Mouse (Mus musculus) kidney, postnatal 0 days (tissue): ENCODE results near the gene Togaram2. TPM values are rescaled to one million over a fixed set of nuclear protein-coding genes. Genes with fewer than 3 reads are reported as not detected.

Experiments
- ATAC-seq: fragments of 200-750 bp; cut with Nextera tagmentation; replicated peaks from 2 replicates; pipeline ENCODE4 v1.8.0; 2017; ENCODE audit warnings: low read depth, moderate number of reproducible peaks, moderate TSS enrichment, moderate library complexity; ENCODE audit not compliant: low FRiP score
- DNase-seq: peaks from one replicate; pipeline ENCODE4 v3.0.0-alpha.2; 2016; ENCODE audit warnings: low spot score
- H3K27ac ChIP-seq: fragments of 300-500 bp; sonication (generic); 2 replicates; pipeline ENCODE4 v1.5.1; 2014; ENCODE audit warnings: mild to moderate bottlenecking
- H3K27me3 ChIP-seq: fragments of 300-500 bp; sonication (generic); 2 replicates; pipeline ENCODE4 v1.6.1; 2014; ENCODE audit warnings: low read length, mixed read lengths; ENCODE audit not compliant: insufficient read depth
- H3K36me3 ChIP-seq: fragments of 300-500 bp; sonication (generic); 2 replicates; pipeline ENCODE4 v1.6.1; 2014; ENCODE audit warnings: low read length, mixed read lengths; ENCODE audit not compliant: insufficient read depth
- H3K4me1 ChIP-seq: fragments of 300-500 bp; sonication (generic); replicated peaks from 2 replicates; pipeline ENCODE4 v1.6.1; 2014; ENCODE audit warnings: antibody characterized with exemption, low read length, mixed read lengths; ENCODE audit not compliant: insufficient read depth
- H3K4me2 ChIP-seq: fragments of 300-500 bp; sonication (generic); 2 replicates; pipeline ENCODE4 v1.6.1; 2014; ENCODE audit warnings: mild to moderate bottlenecking, low read length, moderate library complexity, mixed read lengths
- H3K4me3 ChIP-seq: fragments of 300-500 bp; sonication (generic); replicated peaks from 2 replicates; pipeline ENCODE4 v1.5.1; 2014; ENCODE audit warnings: low read depth, low read length
- H3K9ac ChIP-seq: fragments of 300-500 bp; sonication (generic); 2 replicates; pipeline ENCODE4 v1.6.1; 2014; ENCODE audit warnings: low read depth, low read length
- H3K9me3 ChIP-seq: fragments of 300-500 bp; sonication (generic); replicated peaks from 2 replicates; pipeline ENCODE4 v1.6.1; 2016; ENCODE audit warnings: low read length, inconsistent platforms, mixed read lengths
- CTCF ChIP-seq: IDR thresholded peaks from 2 replicates; pipeline ENCODE4 v1.5.1; 2016; ENCODE audit warnings: antibody characterized with exemption, low read depth, mild to moderate bottlenecking, moderate library complexity
- WGBS: fragments of 180-500 bp; shearing (Covaris S2); extraction: QIAGEN DNeasy Blood & Tissue Kit; methylation state at CpG from one replicate; pipeline ENCODE4 v1.1.7; 2014; 5-methylcytosine and 5-hydroxymethylcytosine counted together
- polyA plus RNA-seq: library from polyadenylated mRNA; unstranded; fragments of >200 nt; fragmentation: Nextera tagmentation; extraction: Ambion mirVana; gene quantifications from 2 replicates; pipeline ENCODE4 v1.2.1, GENCODE M21; 2015

Gene Togaram2
- polyA plus RNA-seq, 1 experiment from 2014 or later, result 0.46 TPM

DNA sequence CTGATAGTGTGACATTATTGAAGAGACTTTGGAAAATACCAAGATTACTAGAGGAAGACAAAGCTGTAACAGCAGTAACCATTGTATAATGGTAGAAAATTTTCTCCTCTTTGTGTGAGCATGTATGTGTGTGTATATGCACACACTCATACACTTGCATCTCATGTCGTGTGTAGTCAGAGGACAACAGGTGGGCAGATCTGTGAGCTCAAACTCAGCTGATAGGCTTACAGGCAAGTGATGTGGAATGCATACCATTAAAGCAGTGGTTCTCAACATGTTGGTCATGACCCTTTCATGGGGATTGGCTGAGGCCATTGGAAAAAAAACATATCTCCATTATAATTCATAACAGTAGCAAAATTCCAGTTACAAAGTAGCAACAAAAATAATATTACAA, 12.7 kb upstream of the Togaram2 start:
- 48% methylated on average over 1 of the region's 1 CpGs for WGBS
- TF ChIP-seq CTCF, result no peak

GRCm38 (mm10) chr17:71662751-71663250, 10.3 kb upstream of the Togaram2 start:
- 7% methylated on average over 21 of the region's 21 CpGs for WGBS
- Histone ChIP-seq H3K4me2 (peak overlapping the region; percentile 64), H3K36me3 (peaks cover 5% of the 10 kb centered on the region; the same call in 1 of the 2 replicates), H3K4me3 (peak overlapping the region; percentile 24), H3K4me1 (no peaks in the 10 kb centered on the region), H3K9ac (no peak overlapping the region), H3K27ac (no peak overlapping the region), H3K27me3 (no peaks in the 10 kb centered on the region), H3K9me3 (no peaks in the 10 kb centered on the region)
- DNase-seq, result peak; percentile 91
- peak; percentile 75 for ATAC-seq
- TF ChIP-seq CTCF, result peak; percentile 84

More for the DNA sequence above, 12.7 kb upstream of the Togaram2 start:
- Histone ChIP-seq H3K9ac (no peak overlapping the region), H3K27me3 (no peaks in the 10 kb centered on the region), H3K27ac (no peak overlapping the region), H3K4me2 (no peak overlapping the region), H3K36me3 (peaks cover 13% of the 10 kb centered on the region), H3K4me1 (no peaks in the 10 kb centered on the region), H3K4me3 (no peak overlapping the region), H3K9me3 (no peaks in the 10 kb centered on the region)
- DNase-seq (no peak), ATAC-seq (no peak)

GRCm38 (mm10) chr17:71663491-71663890, 9.6 kb upstream of the Togaram2 start:
- no peak for TF ChIP-seq CTCF

GRCm38 (mm10) chr17:71664172-71664571, 8.9 kb upstream of the Togaram2 start:
- H3K9me3 ChIP-seq, result no peaks in the 10 kb centered on the region
- no peaks in the 10 kb centered on the region for H3K27me3 ChIP-seq
- H3K4me3 ChIP-seq, result no peak overlapping the region
- H3K4me2 ChIP-seq, result no peak overlapping the region
- WGBS, result 53% methylated on average over 1 of the region's 1 CpGs
- TF ChIP-seq CTCF, result no peak
- H3K36me3 ChIP-seq, result no peaks in the 10 kb centered on the region
- H3K9ac ChIP-seq, result no peak overlapping the region
- H3K27ac ChIP-seq, result no peak overlapping the region
- no peaks in the 10 kb centered on the region for H3K4me1 ChIP-seq
- DNase-seq (no peak), ATAC-seq (no peak)

More at GRCm38 (mm10) chr17:71663491-71663890, 9.6 kb upstream of the Togaram2 start:
- Histone ChIP-seq H3K9me3 (no peaks in the 10 kb centered on the region), H3K4me1 (no peaks in the 10 kb centered on the region), H3K4me3 (no peak overlapping the region), H3K9ac (no peak overlapping the region), H3K27ac (no peak overlapping the region), H3K27me3 (no peaks in the 10 kb centered on the region), H3K36me3 (peaks cover 5% of the 10 kb centered on the region; the same call in 1 of the 2 replicates), H3K4me2 (no peak overlapping the region)
- no peak for ATAC-seq
- no peak for DNase-seq
- 81% methylated on average over 6 of the region's 6 CpGs for WGBS

DNA sequence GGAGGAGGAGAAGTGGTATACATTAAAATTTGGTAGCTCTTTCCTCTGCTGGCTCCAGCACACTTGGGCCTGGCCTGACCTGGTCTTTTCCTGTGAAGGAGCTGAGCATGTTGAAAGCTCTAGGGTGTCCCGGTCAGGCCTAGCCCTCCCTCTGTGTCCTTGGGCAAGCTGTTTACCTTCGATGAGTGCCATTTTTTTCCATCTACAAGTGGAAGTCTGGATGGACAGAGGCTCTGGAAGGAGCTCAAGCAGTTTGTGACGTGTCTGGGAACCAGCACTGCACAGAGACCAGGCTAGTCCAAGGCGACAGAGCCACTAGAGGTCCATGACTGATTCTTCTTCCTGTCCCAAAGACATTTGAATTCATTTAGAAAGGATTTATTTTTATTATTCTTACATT, 7.9 kb upstream of the Togaram2 start:
- Histone ChIP-seq H3K27ac (no peak overlapping the region), H3K9me3 (no peaks in the 10 kb centered on the region), H3K4me2 (no peak overlapping the region), H3K4me3 (no peak overlapping the region), H3K9ac (no peak overlapping the region), H3K27me3 (no peaks in the 10 kb centered on the region), H3K4me1 (no peaks in the 10 kb centered on the region), H3K36me3 (no peaks in the 10 kb centered on the region)
- 86% methylated on average over 4 of the region's 4 CpGs for WGBS
- DNase-seq, result no peak
- ATAC-seq, result no peak
- no peak for TF ChIP-seq CTCF

DNA sequence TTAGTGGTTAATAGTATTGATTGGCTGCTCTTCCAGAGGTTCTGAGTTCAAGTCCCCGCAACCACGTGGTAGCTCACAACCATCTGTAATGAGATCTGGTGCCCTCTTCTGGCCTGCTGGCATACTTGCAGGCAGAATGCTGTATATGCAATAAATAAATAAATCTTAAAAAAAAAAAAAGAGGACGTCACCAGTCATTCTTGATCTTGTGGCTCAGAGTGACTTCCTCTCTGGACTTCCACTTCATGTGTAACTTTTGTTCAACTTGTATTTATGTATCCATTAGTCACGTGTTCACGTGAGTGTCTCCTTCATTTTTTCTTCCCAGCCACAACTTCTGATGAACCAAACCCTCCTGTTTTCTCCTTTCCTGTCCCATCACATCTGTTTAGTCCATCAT, 3.5 kb upstream of the Togaram2 start:
- DNase-seq (no peak), ATAC-seq (no peak)
- no peak overlapping the region for H3K9ac ChIP-seq
- H3K4me1 ChIP-seq, result peaks cover 6% of the 10 kb centered on the region; the same call in 1 of the 2 replicates
- H3K9me3 ChIP-seq, result no peaks in the 10 kb centered on the region
- no peak overlapping the region for H3K27ac ChIP-seq
- H3K4me2 ChIP-seq, result no peak overlapping the region
- H3K27me3 ChIP-seq, result no peaks in the 10 kb centered on the region
- H3K4me3 ChIP-seq, result no peak overlapping the region
- no peaks in the 10 kb centered on the region for H3K36me3 ChIP-seq
- WGBS, result 85% methylated on average over 5 of the region's 5 CpGs
- TF ChIP-seq CTCF, result peak; percentile 35; the same call in 1 of the 2 replicates
